11 mouse cellular contexts compared by ENCODE assay signal in the genomic region with DNA sequence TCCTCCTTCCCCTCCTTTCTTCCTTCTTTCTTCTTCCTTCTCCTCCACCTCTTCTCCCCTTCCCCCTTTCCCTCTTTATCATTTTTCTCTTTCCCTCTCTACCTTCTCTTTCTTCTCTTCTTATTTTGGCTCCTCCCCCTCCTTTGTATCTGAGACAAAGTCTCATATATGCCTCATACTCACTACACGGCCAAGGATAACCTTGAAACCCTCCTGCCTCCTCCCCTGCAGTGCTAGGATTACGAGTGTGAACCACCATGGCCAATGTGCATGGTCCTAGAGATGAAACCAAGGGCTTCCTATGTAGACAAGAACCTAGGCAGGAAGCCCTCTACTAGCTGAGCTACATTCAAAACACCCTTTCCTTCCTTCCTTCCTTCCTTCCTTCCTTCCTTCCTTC. TPM values are rescaled to one million over a fixed set of nuclear protein-coding genes. Genes with fewer than 3 reads are reported as not detected.
"Had no signal": no experiment of that assay in that cellular context is flagged by ENCODE, and none has a peak within 500 bp of the region (broad histone marks: within the 10 kb centered on the region; RNA-seq: fewer than 3 reads in every experiment).

No protein-coding gene starts in this region.

- H3K4me2 ChIP-seq: intestine, embryonic 15.5 days; limb, embryonic 13.5 days; midbrain, embryonic 13.5 days had no signal

- H3K4me3 ChIP-seq: intestine, embryonic 15.5 days; limb, embryonic 13.5 days; midbrain, embryonic 13.5 days had no signal

- H3K27me3 ChIP-seq: intestine, embryonic 15.5 days; limb, embryonic 13.5 days; midbrain, embryonic 13.5 days had no signal

- H3K9me3 ChIP-seq: intestine, embryonic 15.5 days; limb, embryonic 13.5 days; midbrain, embryonic 13.5 days had no signal

- DNase-seq: kidney, adult 18-20 months; kidney, postnatal 10 days; left cerebral cortex, postnatal 4 days; right cerebral cortex, postnatal 14 days; thymus, adult 18-20 months; thymus, postnatal 14 days had no signal

- ATAC-seq: midbrain, embryonic 13.5 days had no signal

- H3K4me1 ChIP-seq: limb, embryonic 13.5 days; midbrain, embryonic 13.5 days had no signal

- H3K27ac ChIP-seq: limb, embryonic 13.5 days; midbrain, embryonic 13.5 days had no signal

- H3K36me3 ChIP-seq: intestine, embryonic 15.5 days; limb, embryonic 13.5 days; midbrain, embryonic 13.5 days had no signal

- H3K9ac ChIP-seq: intestine, embryonic 15.5 days; limb, embryonic 13.5 days; midbrain, embryonic 13.5 days had no signal

RNA-seq across cellular contexts. Expression of gene Cldn4, which starts 28.2 kb away (rescaled TPM):
- polyA plus RNA-seq: midbrain, embryonic 13.5 days; midbrain, postnatal 0 days; neural tube, embryonic 14.5 days had no signal
